In genomic region chr12:87265444-87265843, GRCm38 (mm10) we compare ENCODE assay signal across 8 mouse cellular contexts. TPM values are rescaled to one million over a fixed set of nuclear protein-coding genes. Genes with fewer than 3 reads are reported as not detected.
A peak's percentile ranks its signal among the peaks of the same experiment; 100 is the strongest.
DNase-seq lines count a peak whose midpoint lies in the region; ATAC-seq and TF ChIP-seq lines count a peak whose summit lies in the region.

No protein-coding gene starts in this region.

- 10% methylated on average over 11 of the region's 11 CpGs for WGBS in heart, adult 2 months
- 26% methylated on average over 11 of the region's 11 CpGs for WGBS in forebrain, embryonic 11.5 days
- 18% methylated on average over 11 of the region's 11 CpGs for WGBS in liver, embryonic 13.5 days (ENCODE audit: insufficient replicate concordance)

- no peaks in the 10 kb centered on the region for H3K9me3 ChIP-seq in forebrain, embryonic 11.5 days (ENCODE audit: control insufficient read depth, low read length)
- no peaks in the 10 kb centered on the region for H3K9me3 ChIP-seq in liver, embryonic 13.5 days (replicated peaks)

- peaks cover 2% of the 10 kb centered on the region for H3K4me1 ChIP-seq in heart, adult 2 months (ENCODE audit: control insufficient read depth, insufficient read depth, low read length)
- H3K4me1 ChIP-seq in forebrain, embryonic 11.5 days (replicated peaks; ENCODE audit: control insufficient read depth, insufficient read depth, low read length), result peaks cover 10% of the 10 kb centered on the region; the same call in 1 of the 2 replicates
- H3K4me1 ChIP-seq in liver, embryonic 13.5 days (replicated peaks), result peaks cover 36% of the 10 kb centered on the region

- intact Hi-C loops in heart, adult 2 months (cut with DNase I), result loop anchor here (5.0 kb wide), 1 partner anchor 147 kb away; no protein-coding TSS in a partner anchor
- intact Hi-C loops in heart, postnatal 25 days (cut with DNase I), result loop anchor here (5.0 to 10.0 kb wide), 3 partner anchors 67 to 149 kb away; partner anchors contain the start of gene Sptlc2

- TF ChIP-seq POLR2A in heart, adult 2 months (IDR thresholded peaks at IDR 0.05; ENCODE audit: insufficient read depth, low read depth, low read length), result no peak

- ATAC-seq in forebrain, embryonic 11.5 days (replicated peaks; ENCODE audit: low FRiP score), result no peak
- ATAC-seq in liver, embryonic 13.5 days (ENCODE audit: low read depth), result no peak

- H3K4me2 ChIP-seq in forebrain, embryonic 11.5 days (ENCODE audit: low read depth, low read length, severe bottlenecking), result peak overlapping the region; percentile 77
- H3K4me2 ChIP-seq in liver, embryonic 13.5 days, result peak overlapping the region; percentile 82

- H3K9ac ChIP-seq in heart, adult 2 months (ENCODE audit: low read depth, low read length), result peak overlapping the region; percentile 93
- peak overlapping the region; percentile 89 for H3K9ac ChIP-seq in forebrain, embryonic 11.5 days (ENCODE audit: low read length)
- peak overlapping the region; percentile 95 for H3K9ac ChIP-seq in liver, embryonic 13.5 days

- no peaks in the 10 kb centered on the region; the same call in 1 of the 2 replicates for H3K79me2 ChIP-seq in heart, adult 2 months (replicated peaks; ENCODE audit: control insufficient read depth, insufficient read depth, low read length)

- no peak for TF ChIP-seq CTCF in heart, adult 2 months (IDR thresholded peaks at IDR 0.05)

- TF ChIP-seq EP300 in heart, adult 2 months (IDR thresholded peaks at IDR 0.05; ENCODE audit: insufficient read depth, low read depth, low read length), result no peak

- H3K36me3 ChIP-seq in heart, adult 2 months (ENCODE audit: control insufficient read depth, insufficient read depth, low read length), result peaks cover 4% of the 10 kb centered on the region
- peaks cover 5% of the 10 kb centered on the region; the same call in 1 of the 2 replicates for H3K36me3 ChIP-seq in forebrain, embryonic 11.5 days (ENCODE audit: control insufficient read depth, insufficient read depth, low read length)
- H3K36me3 ChIP-seq in liver, embryonic 13.5 days, result peaks cover 46% of the 10 kb centered on the region

- DNase-seq in heart, adult 2 months, result no peak
- DNase-seq in heart, postnatal 25 days (ENCODE audit: low spot score), result no peak
- peak; percentile 45 for DNase-seq in 416B (ENCODE audit: low read depth)
- DNase-seq in forebrain, embryonic 11.5 days (ENCODE audit: low spot score), result no peak
- no peak for DNase-seq in liver, embryonic 13.5 days
- no peak for DNase-seq in B cell, adult 2 months
- no peak for DNase-seq in adrenal gland, postnatal 4 days (ENCODE audit: low spot score in 2 of 2)
- DNase-seq in layer of hippocampus, adult 11-12 months (ENCODE audit: low spot score), result no peak

- peak overlapping the region; percentile 74 for H3K4me3 ChIP-seq in heart, adult 2 months
- peak overlapping the region; percentile 81 for H3K4me3 ChIP-seq in forebrain, embryonic 11.5 days (ENCODE audit: low read depth, low read length)
- peak overlapping the region; percentile 87 for H3K4me3 ChIP-seq in liver, embryonic 13.5 days (replicated peaks)

- H3K27ac ChIP-seq in heart, adult 2 months, result peak overlapping the region; percentile 93
- H3K27ac ChIP-seq in forebrain, embryonic 11.5 days (ENCODE audit: low read depth, low read length), result no peak overlapping the region
- no peak overlapping the region; the same call in 1 of the 2 replicates for H3K27ac ChIP-seq in liver, embryonic 13.5 days

- no peaks in the 10 kb centered on the region for H3K27me3 ChIP-seq in heart, adult 2 months (ENCODE audit: control insufficient read depth, insufficient read depth, low read length)
- H3K27me3 ChIP-seq in forebrain, embryonic 11.5 days (ENCODE audit: control insufficient read depth, insufficient read depth, low read length), result no peaks in the 10 kb centered on the region
- H3K27me3 ChIP-seq in liver, embryonic 13.5 days, result no peaks in the 10 kb centered on the region

RNA-seq across cellular contexts. Expression of gene Vipas39, which starts 0.6 kb away (rescaled TPM):
- total RNA-seq in heart, adult 2 months (2021), result 10 to 100 TPM; 23.2 to 25.5 TPM
- polyA plus RNA-seq in heart, adult 2 months (2012; rRNA removed), result 23.3 and 39.7 TPM in 2 replicates
- total RNA-seq in heart, postnatal 25 days (2021), result 10 to 100 TPM; 21.7 to 23.1 TPM
- 61.0 and 63.3 TPM in 2 replicates for polyA plus RNA-seq in forebrain, embryonic 11.5 days (2014; fragmentation: Nextera tagmentation; extraction: Ambion mirVana)
- polyA plus RNA-seq in liver, embryonic 13.5 days (2015; fragmentation: Nextera tagmentation; extraction: Ambion mirVana), result 9.8 and 10.6 TPM in 2 replicates
- 10 to 100 TPM; 42.8 to 45.6 TPM for total RNA-seq in adrenal gland, postnatal 4 days (2021)

RNA-seq across cellular contexts. Expression of gene Ahsa1, which starts 0.8 kb away (rescaled TPM):
- total RNA-seq in heart, adult 2 months (2021), result 100 to 1,000 TPM; 138 to 153 TPM
- 74.5 and 85.8 TPM in 2 replicates for polyA plus RNA-seq in heart, adult 2 months (2012; rRNA removed)
- 100 to 1,000 TPM; 126 to 158 TPM for total RNA-seq in heart, postnatal 25 days (2021)
- polyA plus RNA-seq in forebrain, embryonic 11.5 days (2014; fragmentation: Nextera tagmentation; extraction: Ambion mirVana), result 213 and 221 TPM in 2 replicates
- 196 and 212 TPM in 2 replicates for polyA plus RNA-seq in liver, embryonic 13.5 days (2015; fragmentation: Nextera tagmentation; extraction: Ambion mirVana)
- 100 to 1,000 TPM; 119 to 129 TPM for total RNA-seq in adrenal gland, postnatal 4 days (2021)

RNA-seq across cellular contexts. Expression of gene Noxred1, which starts 26.9 kb away (rescaled TPM):
- under 1 TPM; 0.39 to 0.61 TPM for total RNA-seq in heart, adult 2 months (2021)
- polyA plus RNA-seq in heart, adult 2 months (2012; rRNA removed), result 0.47 and 0.67 TPM in 2 replicates
- total RNA-seq in heart, postnatal 25 days (2021), result under 1 TPM; 0.20 to 0.49 TPM
- polyA plus RNA-seq in forebrain, embryonic 11.5 days (2014; fragmentation: Nextera tagmentation; extraction: Ambion mirVana), result 1.1 and 1.6 TPM in 2 replicates
- 0.19 and 0.29 TPM in 2 replicates for polyA plus RNA-seq in liver, embryonic 13.5 days (2015; fragmentation: Nextera tagmentation; extraction: Ambion mirVana)
- total RNA-seq in adrenal gland, postnatal 4 days (2021), result under 1 TPM; 0.17 to 0.51 TPM

RNA-seq across cellular contexts. Expression of gene Ism2, which starts 34.1 kb away (rescaled TPM):
- not detected for total RNA-seq in heart, adult 2 months (2021)
- 0.09 and 0.18 TPM in 2 replicates for polyA plus RNA-seq in heart, adult 2 months (2012; rRNA removed)
- not detected for total RNA-seq in heart, postnatal 25 days (2021)
- polyA plus RNA-seq in forebrain, embryonic 11.5 days (2014; fragmentation: Nextera tagmentation; extraction: Ambion mirVana), result 1.0 and 2.3 TPM in 2 replicates
- polyA plus RNA-seq in liver, embryonic 13.5 days (2015; fragmentation: Nextera tagmentation; extraction: Ambion mirVana), result 0.27 and 0.30 TPM in 2 replicates
- under 1 TPM; 0.56 to 0.62 TPM for total RNA-seq in adrenal gland, postnatal 4 days (2021)
